Mouse (Mus musculus): ENCODE data around the gene Ikzf1.

The Ikzf1 gene

GRCm38 (mm10) chr11:11684930-11685852, at the start of gene Ikzf1:
TSS of gene Ikzf1 (plus strand) at chr11:11685003.
- DNase-seq (ENCODE audit: low read depth, low spot score): no peak

- no peak for DNase-seq (ENCODE audit: low read depth, low spot score)
Measured at GRCm38 (mm10) chr11:11644303-11644702, 40.5 kb upstream of the Ikzf1 start.

- DNase-seq (ENCODE audit: low read depth, low spot score): no peak
Measured at GRCm38 (mm10) chr11:11656388-11656787, 28.4 kb upstream of the Ikzf1 start.

GRCm38 (mm10) chr11:11656995-11657530, 27.7 kb upstream of the Ikzf1 start:
- no peak for DNase-seq (ENCODE audit: low read depth, low spot score)

- DNase-seq (ENCODE audit: low read depth, low spot score): no peak
Measured at GRCm38 (mm10) chr11:11657634-11658033, 27.2 kb upstream of the Ikzf1 start.

GRCm38 (mm10) chr11:11658834-11659233, 26.0 kb upstream of the Ikzf1 start:
- DNase-seq (ENCODE audit: low read depth, low spot score): no peak

GRCm38 (mm10) chr11:11660651-11661050, 24.2 kb upstream of the Ikzf1 start:
- DNase-seq (ENCODE audit: low read depth, low spot score): no peak

- DNase-seq (ENCODE audit: low read depth, low spot score): no peak
Measured at GRCm38 (mm10) chr11:11667254-11667921, 17.4 kb upstream of the Ikzf1 start.

- no peak for DNase-seq (ENCODE audit: low read depth, low spot score)
Measured at GRCm38 (mm10) chr11:11667922-11668290, 16.9 kb upstream of the Ikzf1 start.

- DNase-seq (ENCODE audit: low read depth, low spot score): no peak
Measured at GRCm38 (mm10) chr11:11672974-11673373, 11.8 kb upstream of the Ikzf1 start.

GRCm38 (mm10) chr11:11675063-11675462, 9.7 kb upstream of the Ikzf1 start:
- DNase-seq (ENCODE audit: low read depth, low spot score): no peak

- DNase-seq (ENCODE audit: low read depth, low spot score): no peak
Measured at GRCm38 (mm10) chr11:11676068-11676741, 8.6 kb upstream of the Ikzf1 start.

GRCm38 (mm10) chr11:11677165-11677564, 7.6 kb upstream of the Ikzf1 start:
- no peak for DNase-seq (ENCODE audit: low read depth, low spot score)

- no peak for DNase-seq (ENCODE audit: low read depth, low spot score)
Measured at GRCm38 (mm10) chr11:11678972-11679371, 5.8 kb upstream of the Ikzf1 start.

- DNase-seq (ENCODE audit: low read depth, low spot score): no peak
Measured at GRCm38 (mm10) chr11:11684056-11684929, 510 bp upstream of the Ikzf1 start.

GRCm38 (mm10) chr11:11685853-11686395, 1.1 kb downstream of the Ikzf1 start:
- DNase-seq (ENCODE audit: low read depth, low spot score): no peak

GRCm38 (mm10) chr11:11686569-11687051, 1.8 kb downstream of the Ikzf1 start:
- no peak for DNase-seq (ENCODE audit: low read depth, low spot score)

GRCm38 (mm10) chr11:11687551-11688185, 2.9 kb downstream of the Ikzf1 start:
- DNase-seq (ENCODE audit: low read depth, low spot score): no peak

- DNase-seq (ENCODE audit: low read depth, low spot score): no peak
Measured at GRCm38 (mm10) chr11:11688766-11689330, 4.0 kb downstream of the Ikzf1 start.

GRCm38 (mm10) chr11:11689701-11690058, 4.9 kb downstream of the Ikzf1 start:
- DNase-seq (ENCODE audit: low read depth, low spot score): no peak

Measured in retina, postnatal 7 days (tissue).